Mouse (Mus musculus): ENCODE data around the gene Casc3.

DNA sequence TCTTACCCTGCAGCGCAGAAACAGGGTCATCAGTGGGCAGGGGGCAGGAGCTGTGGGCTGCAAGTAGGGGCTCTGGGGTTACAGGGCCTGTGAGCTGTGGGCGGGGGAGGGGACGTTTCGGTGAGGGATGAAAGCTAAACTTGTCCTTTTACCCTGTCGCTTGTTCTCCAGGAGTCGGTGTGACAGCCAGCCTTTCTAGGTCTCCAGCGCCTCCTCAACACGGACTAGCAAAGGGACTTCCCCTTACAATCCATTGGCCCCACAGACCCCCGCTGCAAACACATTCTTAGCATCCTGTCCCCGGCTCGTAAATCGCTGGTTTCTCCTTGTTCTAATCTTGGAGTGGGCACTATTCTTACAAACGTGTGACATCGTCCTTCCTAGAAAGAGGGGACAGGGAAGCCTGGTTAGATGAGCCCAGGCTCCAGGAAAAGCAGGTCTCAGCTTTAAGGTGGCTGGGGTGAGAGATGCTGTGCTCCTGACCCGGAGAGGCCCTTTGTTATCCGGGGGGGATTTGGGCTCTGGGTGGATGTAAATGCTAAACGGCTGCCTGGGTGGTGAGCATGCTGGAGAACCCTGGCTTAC lies 22.0 kb upstream of the Casc3 start:
- TF ChIP-seq CTCF (IDR thresholded peaks at IDR 0.05; ENCODE audit: borderline replicate concordance, insufficient read depth, low read length) = no peak
- no peak for TF ChIP-seq POLR2A (IDR thresholded peaks at IDR 0.05; ENCODE audit: low read depth, low read length)

All from embryonic fibroblast, embryonic 13.5 days (primary cell).